In the genomic region with DNA sequence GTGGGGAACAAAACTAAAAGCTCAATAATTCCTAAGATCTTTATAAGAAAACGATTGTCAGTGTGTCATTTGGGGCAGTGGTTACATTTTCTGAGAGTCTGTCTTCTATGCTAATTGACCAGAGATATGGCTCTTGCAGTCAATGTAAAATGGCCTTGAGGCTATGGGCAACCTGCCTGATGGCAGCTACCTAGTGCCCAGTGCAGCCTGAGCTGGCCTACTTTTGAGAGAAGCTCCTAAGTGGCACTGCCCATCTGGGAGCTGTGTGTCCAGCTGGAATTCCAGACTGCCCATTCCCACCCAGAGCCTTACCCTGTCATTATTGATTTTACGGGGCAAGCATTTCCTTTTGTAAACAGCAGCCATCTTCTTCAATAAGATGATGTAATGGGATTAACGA, we compare ENCODE assay signal across 19 mouse cellular contexts.
DNase-seq lines count a peak whose midpoint lies in the region; ATAC-seq lines count a peak whose summit lies in the region.
"Had no signal": no experiment of that assay in that cellular context is flagged by ENCODE, and none has a peak within 500 bp of the region (broad histone marks: within the 10 kb centered on the region; RNA-seq: fewer than 3 reads in every experiment).

No protein-coding gene starts in this region.

- H3K9ac ChIP-seq in midbrain, embryonic 16.5 days (ENCODE audit: low read depth, low read length), result no peak overlapping the region
- no peak overlapping the region for H3K9ac ChIP-seq in midbrain, embryonic 13.5 days (replicated peaks)
- H3K9ac ChIP-seq in hindbrain, embryonic 13.5 days, result no peak overlapping the region
- H3K9ac ChIP-seq: embryonic facial prominence, embryonic 13.5 days; forebrain, embryonic 13.5 days; forebrain, postnatal 0 days; heart, embryonic 13.5 days; hindbrain, embryonic 12.5 days; kidney, embryonic 15.5 days had no signal

- no peaks in the 10 kb centered on the region for H3K9me3 ChIP-seq in midbrain, embryonic 16.5 days (replicated peaks; ENCODE audit: control insufficient read depth, low read length, poor library complexity, severe bottlenecking)
- no peaks in the 10 kb centered on the region for H3K9me3 ChIP-seq in midbrain, embryonic 13.5 days
- no peaks in the 10 kb centered on the region for H3K9me3 ChIP-seq in hindbrain, embryonic 13.5 days
- H3K9me3 ChIP-seq: embryonic facial prominence, embryonic 13.5 days; forebrain, embryonic 13.5 days; heart, embryonic 13.5 days; hindbrain, embryonic 12.5 days; kidney, embryonic 15.5 days had no signal

- no peaks in the 10 kb centered on the region for H3K4me1 ChIP-seq in midbrain, embryonic 16.5 days (ENCODE audit: control insufficient read depth, insufficient read depth, low read length)
- no peaks in the 10 kb centered on the region for H3K4me1 ChIP-seq in midbrain, embryonic 13.5 days (replicated peaks)
- H3K4me1 ChIP-seq in hindbrain, embryonic 13.5 days (replicated peaks), result no peaks in the 10 kb centered on the region
- H3K4me1 ChIP-seq: embryonic facial prominence, embryonic 13.5 days; forebrain, embryonic 13.5 days; heart, embryonic 13.5 days; hindbrain, embryonic 12.5 days; kidney, embryonic 15.5 days had no signal

- 0 out of 2 replicates have a peak, but pooled peaks have one; percentile 28 for ATAC-seq in midbrain, embryonic 16.5 days
- ATAC-seq in midbrain, embryonic 13.5 days, result no peak
- no peak for ATAC-seq in hindbrain, embryonic 13.5 days (ENCODE audit: low FRiP score)
- no peak for ATAC-seq in megakaryocyte-erythroid progenitor cell, adult 5-6 weeks (replicated peaks; ENCODE audit: low FRiP score, low TSS enrichment, poor library complexity, severe bottlenecking)
- ATAC-seq: forebrain, embryonic 13.5 days; forebrain, postnatal 0 days; hindbrain, postnatal 0 days had no signal

- 85% methylated on average over 3 of the region's 3 CpGs for WGBS in midbrain, embryonic 16.5 days
- 86% methylated on average over 3 of the region's 3 CpGs for WGBS in midbrain, embryonic 13.5 days
- WGBS in hindbrain, embryonic 13.5 days, result 90% methylated on average over 3 of the region's 3 CpGs

- DNase-seq in cerebellum, adult 9-10 months, result peak; percentile 72
- DNase-seq in cerebellum, postnatal 25 days, result peak; percentile 62 to 73
- DNase-seq in frontal cortex, postnatal 10 days (ENCODE audit: low spot score in 2 of 2), result no peak
- DNase-seq: adrenal gland, postnatal 10 days; forebrain, postnatal 0 days; gastrocnemius, adult 2 months; gastrocnemius, postnatal 25 days; heart, postnatal 4 days; kidney, adult 18-20 months had no signal

- no peak overlapping the region for H3K4me2 ChIP-seq in midbrain, embryonic 16.5 days (ENCODE audit: low read length)
- H3K4me2 ChIP-seq in midbrain, embryonic 13.5 days (replicated peaks), result no peak overlapping the region
- no peak overlapping the region for H3K4me2 ChIP-seq in hindbrain, embryonic 13.5 days
- H3K4me2 ChIP-seq: embryonic facial prominence, embryonic 13.5 days; forebrain, embryonic 13.5 days; heart, embryonic 13.5 days; hindbrain, embryonic 12.5 days; kidney, embryonic 15.5 days had no signal

- no peak overlapping the region for H3K27ac ChIP-seq in midbrain, embryonic 16.5 days (ENCODE audit: low read length)
- no peak overlapping the region for H3K27ac ChIP-seq in midbrain, embryonic 13.5 days
- no peak overlapping the region for H3K27ac ChIP-seq in hindbrain, embryonic 13.5 days
- H3K27ac ChIP-seq: embryonic facial prominence, embryonic 13.5 days; forebrain, embryonic 13.5 days; gastrocnemius, adult 2 months; heart, embryonic 13.5 days; hindbrain, embryonic 12.5 days; hindbrain, postnatal 0 days; kidney, embryonic 15.5 days had no signal

- H3K4me3 ChIP-seq in midbrain, embryonic 16.5 days (ENCODE audit: low read depth, low read length), result no peak overlapping the region
- no peak overlapping the region for H3K4me3 ChIP-seq in midbrain, embryonic 13.5 days (replicated peaks)
- no peak overlapping the region for H3K4me3 ChIP-seq in hindbrain, embryonic 13.5 days
- H3K4me3 ChIP-seq: embryonic facial prominence, embryonic 13.5 days; forebrain, embryonic 13.5 days; gastrocnemius, adult 2 months; heart, embryonic 13.5 days; hindbrain, embryonic 12.5 days; kidney, embryonic 15.5 days had no signal

- H3K36me3 ChIP-seq in midbrain, embryonic 16.5 days (ENCODE audit: control insufficient read depth, insufficient read depth, low read length), result no peaks in the 10 kb centered on the region
- H3K36me3 ChIP-seq in midbrain, embryonic 13.5 days, result no peaks in the 10 kb centered on the region
- H3K36me3 ChIP-seq in hindbrain, embryonic 13.5 days, result no peaks in the 10 kb centered on the region
- H3K36me3 ChIP-seq: embryonic facial prominence, embryonic 13.5 days; heart, embryonic 13.5 days; hindbrain, embryonic 12.5 days; kidney, embryonic 15.5 days had no signal

- no peaks in the 10 kb centered on the region for H3K27me3 ChIP-seq in midbrain, embryonic 16.5 days (ENCODE audit: control insufficient read depth, insufficient read depth, low read depth, low read length)
- no peaks in the 10 kb centered on the region for H3K27me3 ChIP-seq in midbrain, embryonic 13.5 days
- H3K27me3 ChIP-seq in hindbrain, embryonic 13.5 days, result no peaks in the 10 kb centered on the region
- H3K27me3 ChIP-seq: embryonic facial prominence, embryonic 13.5 days; forebrain, embryonic 13.5 days; heart, embryonic 13.5 days; hindbrain, embryonic 12.5 days; kidney, embryonic 15.5 days had no signal

Comparison
In these comparisons a context has a peak if more than half of its experiments do, and no peak if none do; other contexts are left out.
1. DNase-seq: peak in cerebellum, adult 9-10 months (single experiment) and cerebellum, postnatal 25 days (2 of 2); none in frontal cortex, postnatal 10 days (0 of 2).